Mouse (Mus musculus) frontal cortex, postnatal 14 days (tissue): Measurements from ENCODE around the gene Mfap3l.
"Not testable (repeated sequence)": the region's sequence is repeated elsewhere in the genome, so short reads cannot be mapped to it uniquely, and the experiment has no call there.

Experiments used
- DNase-seq, 2 experiments: peaks; one replicate each; pipeline ENCODE4 v3.0.0; 2022; ENCODE audit warnings: low spot score in 2 of 2

Gene Mfap3l

GRCm38 (mm10) chr8:60632250-60632932 is at the start of gene Mfap3l:
Gene Mfap3l (plus strand): TSS chr8:60632827.
- peak; percentile 88 to 92 for DNase-seq

- no peak for DNase-seq
These were observed 49.3 kb upstream of the Mfap3l start for GRCm38 (mm10) chr8:60583369-60583768.

- DNase-seq = not testable (repeated sequence)
These were observed 41.1 kb upstream of the Mfap3l start for GRCm38 (mm10) chr8:60591352-60592105.

- no peak for DNase-seq
These were observed 37.9 kb upstream of the Mfap3l start for GRCm38 (mm10) chr8:60594761-60595160.

- DNase-seq = no peak
These were observed 21.0 kb upstream of the Mfap3l start for GRCm38 (mm10) chr8:60611580-60612111.

GRCm38 (mm10) chr8:60616928-60617327 is 15.7 kb upstream of the Mfap3l start:
- DNase-seq = no peak

GRCm38 (mm10) chr8:60621561-60621960 is 11.1 kb upstream of the Mfap3l start:
- no peak for DNase-seq

- no peak for DNase-seq
These were observed 10.6 kb upstream of the Mfap3l start for GRCm38 (mm10) chr8:60622056-60622455.

GRCm38 (mm10) chr8:60623438-60623837 is 9.2 kb upstream of the Mfap3l start:
- DNase-seq = no peak

- no peak for DNase-seq
These were observed 7.9 kb upstream of the Mfap3l start for GRCm38 (mm10) chr8:60624722-60625121.

- DNase-seq = no peak
These were observed 4.7 kb upstream of the Mfap3l start for GRCm38 (mm10) chr8:60627937-60628336.

- no peak for DNase-seq
These were observed 3.6 kb upstream of the Mfap3l start for GRCm38 (mm10) chr8:60629059-60629458.

GRCm38 (mm10) chr8:60631504-60631934 is 1.1 kb upstream of the Mfap3l start:
- peak; percentile 67 to 77 for DNase-seq

GRCm38 (mm10) chr8:60632933-60633655 is 467 bp downstream of the Mfap3l start:
- DNase-seq = no peak

- no peak for DNase-seq
These were observed 2.3 kb downstream of the Mfap3l start for GRCm38 (mm10) chr8:60634921-60635320.

- no peak for DNase-seq
These were observed 3.2 kb downstream of the Mfap3l start for GRCm38 (mm10) chr8:60635846-60636245.

GRCm38 (mm10) chr8:60640046-60640445 is 7.4 kb downstream of the Mfap3l start:
- no peak for DNase-seq

- no peak for DNase-seq
These were observed 10.9 kb downstream of the Mfap3l start for GRCm38 (mm10) chr8:60643416-60644020.

GRCm38 (mm10) chr8:60645164-60645563 is 12.5 kb downstream of the Mfap3l start:
- no peak for DNase-seq

- no peak for DNase-seq
These were observed 13.3 kb downstream of the Mfap3l start for GRCm38 (mm10) chr8:60645911-60646310.

GRCm38 (mm10) chr8:60647291-60647690 is 14.7 kb downstream of the Mfap3l start:
- DNase-seq = no peak

- no peak for DNase-seq
These were observed 16.5 kb downstream of the Mfap3l start for GRCm38 (mm10) chr8:60649081-60649480.
